Mouse (Mus musculus) liver, adult 10 weeks (tissue): ENCODE results near the gene Vmn1r103. TPM values are rescaled to one million over a fixed set of nuclear protein-coding genes. Genes with fewer than 3 reads are reported as not detected.

Source experiments
- polyA plus RNA-seq: library from polyadenylated mRNA; stranded (reverse); fragments of 350-450 nt; fragmentation: Illumina TruSeq; extraction: RNeasy Lipid Tissue Mini Kit (QIAGEN cat#74804); gene quantifications from one replicate; pipeline ENCODE4 v1.2.3, GENCODE M21; 2014; ENCODE audit warnings: low read depth, low replicate concordance

The Vmn1r103 gene
- polyA plus RNA-seq, result not detected

DNA sequence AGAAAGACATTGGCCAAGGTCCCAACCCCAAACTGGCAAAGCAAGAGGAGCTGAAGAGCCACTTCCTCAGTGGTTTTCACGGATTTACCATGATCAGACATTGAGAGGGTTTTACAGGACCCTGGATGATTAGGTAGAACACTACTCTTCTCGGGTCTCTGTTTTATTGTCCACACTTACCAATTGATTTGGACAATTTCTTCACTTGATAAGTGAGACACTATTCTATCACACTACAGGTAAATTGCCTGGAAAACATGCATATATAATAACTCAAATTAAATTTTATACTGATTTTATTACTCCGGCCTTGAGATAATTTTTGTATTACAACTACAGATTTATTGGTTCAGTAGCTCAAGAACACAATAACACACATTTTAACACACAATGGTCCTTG is at the start of gene Vmn1r103:
TSS of gene Vmn1r103 (minus strand) at position 101 of the 400 bp plus-strand sequence.

DNA sequence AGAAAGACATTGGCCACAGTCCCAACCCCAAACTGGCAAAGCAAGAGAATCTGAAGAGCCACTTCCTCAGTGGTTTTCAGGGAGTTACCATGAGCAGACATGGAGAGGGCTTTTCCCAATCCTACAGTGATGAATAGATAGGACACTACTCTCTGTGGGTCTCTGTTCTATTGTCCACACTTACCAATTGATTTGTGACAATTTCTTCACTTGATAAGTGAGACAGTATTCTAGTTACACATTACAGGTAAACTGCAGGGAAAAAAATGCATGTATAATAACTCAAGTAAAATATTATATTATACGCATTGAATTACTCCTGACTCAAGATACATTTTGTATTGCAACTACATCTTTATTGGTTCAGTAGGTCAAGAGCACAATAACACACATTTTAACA is 35.3 kb upstream of the Vmn1r103 start, which contains the start of gene Gm5726:
TSS of gene Gm5726 (minus strand) at position 101 of the 400 bp plus-strand sequence.

DNA sequence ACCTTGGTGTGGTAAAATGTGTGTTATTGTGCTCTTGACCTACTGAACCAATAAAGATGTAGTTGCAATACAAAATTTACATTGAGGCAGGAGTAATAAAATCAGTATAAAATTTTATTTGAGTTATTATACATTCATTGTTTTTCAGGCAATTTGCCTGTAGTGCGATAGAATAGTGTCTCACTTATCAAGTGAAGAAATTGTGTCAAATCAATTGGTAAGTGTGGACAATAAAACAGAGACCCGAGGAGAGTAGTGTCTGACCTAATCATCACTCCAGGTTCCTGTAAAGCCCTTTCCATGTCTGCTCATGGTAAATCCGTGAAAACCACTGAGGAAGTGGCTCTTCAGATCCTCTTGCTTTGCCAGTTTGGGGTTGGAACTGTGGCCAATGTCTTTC is 23.2 kb upstream of the Vmn1r103 start, which contains the start of gene Vmn1r104:
TSS of gene Vmn1r104 (plus strand) at position 301 of the 400 bp plus-strand sequence.

DNA sequence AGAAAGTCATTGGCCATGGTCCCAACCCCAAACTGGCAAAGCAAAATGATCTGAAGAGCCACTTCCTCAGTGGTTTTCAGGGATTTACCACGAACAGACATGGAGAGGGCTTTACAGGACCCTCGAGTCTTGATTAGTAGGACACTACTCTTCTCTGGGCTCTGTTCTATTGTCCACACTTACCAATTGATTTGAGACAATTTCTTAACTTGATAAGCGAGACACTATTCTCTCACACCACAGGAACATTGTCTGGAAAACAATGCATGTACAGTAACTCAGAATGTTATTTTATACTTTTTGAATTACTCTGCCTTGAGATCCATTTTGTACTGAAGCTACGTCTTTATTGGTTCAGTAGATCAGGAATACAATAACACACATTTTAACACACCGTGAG is 35.5 kb downstream of the Vmn1r103 start, which contains the start of gene Gm10670:
TSS of gene Gm10670 (minus strand) at position 101 of the 400 bp plus-strand sequence.

Other genes with a start within 250 kb of the Vmn1r103 start
- gene Gm5890, start 247.7 kb downstream of the Vmn1r103 start, polyA plus RNA-seq, result not detected
- not detected for gene Gm4133, start 176.5 kb downstream of the Vmn1r103 start, polyA plus RNA-seq
- not detected for gene Gm5728, start 135.1 kb downstream of the Vmn1r103 start, polyA plus RNA-seq
- not detected for gene Vmn1r100, start 92.6 kb downstream of the Vmn1r103 start, polyA plus RNA-seq
- not detected for gene Vmn1r101, start 67.9 kb downstream of the Vmn1r103 start, polyA plus RNA-seq
- gene Gm10670, start 35.6 kb downstream of the Vmn1r103 start, polyA plus RNA-seq, result not detected
- gene Vmn1r104, start 23.3 kb upstream of the Vmn1r103 start, polyA plus RNA-seq, result not detected
- gene Gm5726, start 35.2 kb upstream of the Vmn1r103 start, polyA plus RNA-seq, result not detected
- gene Gm4141, start 65.7 kb upstream of the Vmn1r103 start, polyA plus RNA-seq, result not detected
- gene Gm4513, start 88.5 kb upstream of the Vmn1r103 start, polyA plus RNA-seq, result not detected
- gene Vmn1r107, start 158.4 kb upstream of the Vmn1r103 start, polyA plus RNA-seq, result not detected
- not detected for gene Vmn1r111, start 192.7 kb upstream of the Vmn1r103 start, polyA plus RNA-seq
- gene Gm10668, start 220.1 kb upstream of the Vmn1r103 start, polyA plus RNA-seq, result not detected